Mouse (Mus musculus) testis, postnatal 14 days (tissue): Measurements from ENCODE around the gene Acadvl.

Experiments
- DNase-seq: peaks from one replicate; pipeline ENCODE4 v3.0.0; 2021; ENCODE audit warnings: low spot score

Acadvl gene

GRCm38 (mm10) chr11:70014880-70015558 lies at the start of gene Acadvl:
Gene Acadvl (minus strand): TSS chr11:70015411.
- peak; percentile 86 for DNase-seq

- DNase-seq, result peak; percentile 62
These were observed 47.8 kb upstream of the Acadvl start for GRCm38 (mm10) chr11:70063053-70063452.

GRCm38 (mm10) chr11:70059930-70060329 lies 44.7 kb upstream of the Acadvl start:
- DNase-seq, result no peak

- no peak for DNase-seq
These were observed 42.6 kb upstream of the Acadvl start for GRCm38 (mm10) chr11:70057805-70058204.

- peak; percentile 76 for DNase-seq
These were observed 40.5 kb upstream of the Acadvl start for GRCm38 (mm10) chr11:70055618-70056214.

- no peak for DNase-seq
These were observed 38.8 kb upstream of the Acadvl start, which contains the start of gene Asgr1 for GRCm38 (mm10) chr11:70053898-70054570. Gene Asgr1 (plus strand): TSS chr11:70054085.

GRCm38 (mm10) chr11:70053156-70053555 lies 37.9 kb upstream of the Acadvl start:
- no peak for DNase-seq

GRCm38 (mm10) chr11:70049816-70050215 lies 34.6 kb upstream of the Acadvl start:
- peak; percentile 40 for DNase-seq

- no peak for DNase-seq
These were observed 34.2 kb upstream of the Acadvl start for GRCm38 (mm10) chr11:70049366-70049765.

- DNase-seq, result no peak
These were observed 30.2 kb upstream of the Acadvl start for GRCm38 (mm10) chr11:70045435-70045834.

GRCm38 (mm10) chr11:70043665-70044064 lies 28.5 kb upstream of the Acadvl start:
- no peak for DNase-seq

GRCm38 (mm10) chr11:70042309-70043085 lies 27.3 kb upstream of the Acadvl start:
- DNase-seq, result no peak

- DNase-seq, result no peak
These were observed 25.0 kb upstream of the Acadvl start for GRCm38 (mm10) chr11:70040184-70040583.

- DNase-seq, result no peak
These were observed 24.4 kb upstream of the Acadvl start for GRCm38 (mm10) chr11:70039631-70040030.

GRCm38 (mm10) chr11:70038174-70038573 lies 23.0 kb upstream of the Acadvl start:
- DNase-seq, result no peak

- DNase-seq, result no peak
These were observed 16.1 kb upstream of the Acadvl start for GRCm38 (mm10) chr11:70031321-70031670.

GRCm38 (mm10) chr11:70030651-70031320 lies 15.6 kb upstream of the Acadvl start:
- DNase-seq, result no peak

GRCm38 (mm10) chr11:70029829-70030550 lies 14.8 kb upstream of the Acadvl start:
- no peak for DNase-seq

- DNase-seq, result peak; percentile 85
These were observed 14.1 kb upstream of the Acadvl start for GRCm38 (mm10) chr11:70029130-70029801.

- no peak for DNase-seq
These were observed 13.4 kb upstream of the Acadvl start for GRCm38 (mm10) chr11:70028401-70029129.
